Mouse (Mus musculus): ENCODE measurements at regions not wholly inside any gene's neighbourhood (a gene's known extent, or its start where the extent isn't known, plus 50 kb on each side); places are given as distances from the start of the nearest gene placed in this dataset.

DNA sequence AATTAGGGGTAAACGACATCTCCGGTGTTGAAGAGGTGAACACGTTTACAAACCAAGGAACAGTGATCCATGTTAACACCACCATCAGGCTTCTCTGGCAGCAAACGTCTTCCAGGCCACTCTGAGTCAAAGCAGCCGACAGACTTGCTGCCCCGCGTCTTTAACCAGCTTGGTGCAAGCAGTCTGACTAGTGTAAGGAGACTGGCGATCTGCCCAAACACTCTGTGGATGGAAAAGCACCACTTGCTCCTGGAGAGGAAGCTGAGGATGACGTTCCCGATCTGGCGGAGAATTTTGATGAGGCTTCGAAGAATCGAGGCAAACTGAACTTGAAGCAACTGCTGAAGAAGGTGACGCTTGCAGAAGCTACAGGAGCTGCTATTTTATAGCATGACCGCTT, 57.5 kb upstream of the Med13l start:
- DNase-seq: no peak

DNA sequence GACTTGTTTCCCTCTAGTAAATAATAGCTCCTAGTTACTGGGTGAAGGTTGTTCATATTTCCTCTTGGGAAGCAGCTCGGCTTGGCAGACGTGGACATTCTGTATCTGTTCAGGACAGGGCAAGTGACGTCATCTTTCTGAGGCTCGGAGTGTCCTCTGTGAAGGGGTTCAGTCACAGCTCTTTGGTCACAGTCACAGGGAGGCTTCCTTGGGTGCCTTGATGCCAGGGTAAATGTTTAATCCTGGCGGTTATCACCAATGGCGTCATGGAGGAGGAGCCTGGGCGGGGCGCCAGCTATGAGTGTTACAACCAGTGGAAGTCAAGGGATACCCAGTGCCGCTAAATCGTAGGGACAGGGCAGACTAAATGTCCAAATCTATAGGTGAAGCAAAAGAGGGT, 56.3 kb upstream of the Med13l start:
- DNase-seq: no peak

DNA sequence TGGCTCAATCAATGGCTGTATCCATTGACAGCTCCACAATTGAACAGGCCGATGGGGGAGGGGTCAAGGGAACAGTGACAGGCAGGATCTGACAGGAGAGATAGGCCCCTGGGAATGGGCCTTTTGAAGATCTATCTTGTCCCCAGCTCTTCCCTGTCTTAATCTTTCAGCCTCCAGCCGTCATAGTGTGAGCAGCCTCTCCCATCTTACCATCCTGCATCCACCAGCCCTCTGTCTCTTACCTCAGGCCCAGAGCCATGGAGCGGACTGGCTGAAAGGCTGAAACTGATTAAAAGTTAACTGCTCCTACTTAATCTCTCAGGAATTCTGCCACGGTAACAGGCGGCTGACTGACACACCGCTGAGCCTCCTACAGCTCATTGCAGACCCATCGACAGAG, 55.6 kb upstream of the Med13l start:
- no peak for DNase-seq

DNA sequence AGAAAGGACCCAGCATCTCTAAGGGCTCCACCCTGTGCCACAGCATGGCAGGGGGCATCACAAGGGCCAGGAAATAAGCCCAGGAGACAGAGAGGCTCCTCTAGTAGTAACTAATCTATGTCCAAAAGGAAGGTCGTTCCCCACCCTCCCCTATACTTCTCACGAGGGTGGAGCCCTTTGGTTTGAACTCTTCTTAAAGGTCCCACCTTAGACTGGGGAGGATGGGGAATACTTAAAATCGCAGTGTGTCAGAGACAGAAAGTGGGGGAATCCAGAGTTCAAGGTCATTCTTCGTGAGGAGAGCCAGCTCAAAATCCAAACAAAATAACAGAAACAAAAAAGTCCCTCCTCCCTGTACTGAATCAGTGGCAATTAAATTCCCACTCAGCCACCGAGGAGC, 50.6 kb upstream of the Med13l start:
- DNase-seq: no peak

Small RNAs in the stretch of these regions (microRNA-seq; reads per million reads assigned to microRNA genes)
- gene Gm26455: 0 reads per million in 2 experiments
